Mouse (Mus musculus) kidney, adult 2 months (tissue): Measurements from ENCODE around the gene Il27ra. TPM values are rescaled to one million over a fixed set of nuclear protein-coding genes. Genes with fewer than 3 reads are reported as not detected.
A peak's percentile ranks its signal among the peaks of the same experiment; 100 is the strongest.

ENCODE experiments used
- DNase-seq: peaks from one replicate; pipeline ENCODE4 v3.0.0; 2021
- H3K27ac ChIP-seq: fragments of 200-500 bp; 2 replicates; pipeline ENCODE4 v1.5.1; 2012; ENCODE audit warnings: low read depth, low read length, control low read depth, inconsistent platforms; ENCODE audit not compliant: insufficient read depth
- H3K27me3 ChIP-seq: fragments of 200-500 bp; replicated peaks from 2 replicates; pipeline ENCODE4 v1.6.1; 2012; ENCODE audit warnings: mild to moderate bottlenecking, moderate library complexity, low read length, inconsistent platforms; ENCODE audit not compliant: control insufficient read depth, insufficient read depth
- H3K36me3 ChIP-seq: fragments of 200-500 bp; 2 replicates; pipeline ENCODE4 v1.6.1; 2012; ENCODE audit warnings: mild to moderate bottlenecking, moderate library complexity, low read length, inconsistent platforms; ENCODE audit not compliant: control insufficient read depth, insufficient read depth
- H3K4me1 ChIP-seq: fragments of 200-500 bp; 2 replicates; pipeline ENCODE4 v1.6.1; 2011; ENCODE audit warnings: low read length; ENCODE audit not compliant: control insufficient read depth, insufficient read depth
- H3K4me3 ChIP-seq: fragments of 200-500 bp; 2 replicates; pipeline ENCODE4 v1.5.1; 2011; ENCODE audit warnings: mild to moderate bottlenecking, low read depth, low read length, control low read depth; ENCODE audit not compliant: insufficient read depth
- CTCF ChIP-seq: fragments of 200-500 bp; conservative IDR thresholded peaks from 2 replicates; pipeline ENCODE4 v1.5.1; 2011; ENCODE audit warnings: low read depth, mild to moderate bottlenecking, control low read depth, low read length, moderate library complexity, mixed read lengths; ENCODE audit not compliant: insufficient read depth, insufficient read length
- POLR2A ChIP-seq: fragments of 200-500 bp; IDR thresholded peaks from one replicate; pipeline ENCODE4 v1.6.1; 2011; ENCODE audit warnings: low read depth, low read length, control low read depth
- WGBS: fragments of 180-500 bp; shearing (Covaris S2); methylation state at CpG from one replicate; pipeline ENCODE4 v1.1.7; 2018; 5-methylcytosine and 5-hydroxymethylcytosine counted together
- polyA plus RNA-seq: library from polyadenylated mRNA; depleted of rRNA; stranded (reverse); fragments of >200 nt; gene quantifications from 2 replicates; pipeline ENCODE4 v1.2.3, GENCODE M21; 2012

Gene Il27ra
- polyA plus RNA-seq, 1 experiment, result 5.6 TPM

DNA sequence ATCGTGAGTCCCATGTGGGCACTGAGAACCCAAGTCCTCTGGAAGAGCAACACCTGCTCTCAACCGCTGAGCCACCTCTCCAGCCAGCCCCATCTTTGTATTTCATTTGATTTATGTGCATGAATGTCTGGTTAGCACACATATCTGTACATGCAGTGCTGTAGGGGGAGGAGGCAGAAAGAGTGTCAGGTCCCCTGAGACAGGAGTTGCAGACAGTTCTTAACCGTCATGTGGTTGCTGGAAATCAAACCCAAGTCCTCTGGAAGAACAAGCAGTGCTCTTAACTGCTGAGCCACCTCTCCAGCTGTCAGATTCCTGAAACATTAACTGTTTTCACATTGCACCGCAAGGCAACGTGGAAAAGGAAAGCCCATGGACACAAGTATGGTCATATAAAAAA is 5.8 kb upstream of the Il27ra start:
- 74% methylated on average over 5 of the region's 5 CpGs for WGBS
- Histone ChIP-seq H3K27me3 (no peaks in the 10 kb centered on the region), H3K36me3 (no peaks in the 10 kb centered on the region), H3K4me3 (no peak overlapping the region), H3K27ac (no peak overlapping the region), H3K4me1 (no peaks in the 10 kb centered on the region)
- TF ChIP-seq CTCF, result no peak
- no peak for DNase-seq

DNA sequence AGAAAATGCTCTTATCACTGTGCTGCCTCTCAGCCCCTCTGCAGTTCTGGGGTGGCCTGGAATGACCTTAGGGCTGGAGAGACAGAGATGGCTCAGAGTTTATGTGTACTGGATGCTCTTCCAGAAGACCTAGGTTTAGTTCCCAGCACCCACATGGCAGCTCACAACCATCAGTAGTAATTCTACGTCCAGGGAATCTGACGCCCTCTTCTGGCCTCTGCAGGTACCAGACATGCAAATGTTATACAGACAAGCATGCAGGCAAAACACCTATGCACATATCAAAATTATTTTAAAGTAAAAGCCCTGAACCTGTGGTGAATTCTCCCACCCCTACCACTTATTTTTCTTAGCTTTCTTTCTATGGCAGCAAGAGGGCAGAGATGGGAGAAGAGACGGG is 4.1 kb upstream of the Il27ra start:
- no peak for TF ChIP-seq POLR2A
- no peak for TF ChIP-seq CTCF
- WGBS, result 90% methylated on average over 3 of the region's 3 CpGs
- Histone ChIP-seq H3K36me3 (no peaks in the 10 kb centered on the region), H3K4me3 (no peak overlapping the region), H3K27me3 (no peaks in the 10 kb centered on the region), H3K4me1 (no peaks in the 10 kb centered on the region), H3K27ac (no peak overlapping the region)
- DNase-seq, result no peak

DNA sequence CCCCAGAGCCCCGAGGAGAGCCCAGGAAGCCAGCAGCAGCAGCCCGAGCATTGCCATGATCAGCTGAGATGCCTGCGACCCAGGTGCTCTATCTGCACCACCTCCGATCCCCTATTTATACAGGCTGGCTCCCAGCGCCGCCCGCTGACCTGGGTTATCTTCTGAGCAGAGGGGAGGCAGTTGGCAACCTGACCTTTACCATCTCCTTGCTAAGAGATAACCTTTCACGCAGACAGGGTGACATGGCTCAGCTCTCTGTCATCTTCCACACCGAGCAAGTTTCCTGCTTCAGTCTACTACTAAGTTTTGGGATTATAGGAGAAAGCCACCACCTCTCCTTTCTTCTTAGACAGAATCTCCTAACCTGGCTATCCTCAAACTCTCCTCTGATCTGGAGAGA is 2.5 kb upstream of the Il27ra start, which contains the start of gene Rln3:
Rln3 (minus strand) TSS at position 101 of the 400 bp plus-strand sequence.
- H3K27me3 ChIP-seq, result no peaks in the 10 kb centered on the region
- H3K4me1 ChIP-seq, result no peaks in the 10 kb centered on the region
- H3K36me3 ChIP-seq, result no peaks in the 10 kb centered on the region
- TF ChIP-seq CTCF, result no peak
- TF ChIP-seq POLR2A, result no peak
- DNase-seq, result no peak
- WGBS, result 41% methylated on average over 9 of the region's 9 CpGs
- H3K27ac ChIP-seq, result no peak within 1 kb of the TSS
- H3K4me3 ChIP-seq, result no peak within 1 kb of the TSS

DNA sequence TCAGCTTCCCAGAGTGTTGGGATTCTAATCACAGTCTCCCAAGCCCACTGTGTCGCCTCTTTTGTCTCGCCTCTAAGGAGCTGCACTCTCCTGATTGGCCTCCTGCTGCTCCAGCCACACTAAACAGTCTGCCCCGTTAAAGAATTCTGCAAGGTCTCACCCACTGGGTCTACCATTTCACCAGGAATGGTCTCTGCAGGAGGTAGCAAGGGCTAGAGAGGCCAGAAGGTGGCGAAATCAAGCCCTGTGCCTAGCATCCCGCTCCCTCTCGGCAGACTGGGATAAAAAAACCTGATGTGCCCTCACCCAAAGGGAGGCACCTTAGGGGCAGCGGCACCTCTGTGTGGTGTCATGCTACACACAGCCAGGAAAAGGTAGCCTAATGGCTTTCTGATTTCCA is 1.7 kb upstream of the Il27ra start:
- H3K4me3 ChIP-seq, result no peak overlapping the region
- no peak for DNase-seq
- WGBS, result 40% methylated on average over 7 of the region's 7 CpGs
- H3K36me3 ChIP-seq, result no peaks in the 10 kb centered on the region
- TF ChIP-seq CTCF (no peak), POLR2A (no peak)
- H3K4me1 ChIP-seq, result no peaks in the 10 kb centered on the region
- no peak overlapping the region for H3K27ac ChIP-seq
- no peaks in the 10 kb centered on the region for H3K27me3 ChIP-seq

DNA sequence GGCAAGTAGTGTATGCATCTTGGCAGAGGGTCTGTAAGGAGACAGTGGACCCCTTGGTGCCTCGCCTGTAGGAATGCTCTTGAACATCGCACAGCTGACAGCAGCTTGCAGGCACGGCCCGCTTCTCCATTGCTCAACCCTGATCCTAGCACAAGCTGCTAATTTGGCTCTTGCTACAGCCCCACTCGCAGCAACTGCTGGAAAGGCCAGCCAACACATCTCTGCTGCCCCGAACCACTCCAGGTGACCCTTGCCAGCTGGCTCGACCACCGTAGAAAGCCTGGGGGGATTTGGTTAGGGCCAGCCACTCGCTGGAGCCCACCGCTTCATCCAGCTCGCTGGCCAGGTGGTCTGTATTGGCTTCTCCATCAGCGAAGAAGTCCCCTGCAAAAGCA is 556 bp upstream of the Il27ra start:
- TF ChIP-seq CTCF (no peak), POLR2A (no peak)
- Histone ChIP-seq H3K36me3 (no peaks in the 10 kb centered on the region), H3K27ac (no peak overlapping the region), H3K27me3 (no peaks in the 10 kb centered on the region), H3K4me1 (no peaks in the 10 kb centered on the region), H3K4me3 (no peak overlapping the region)
- DNase-seq, result no peak
- 55% methylated on average over 12 of the region's 12 CpGs for WGBS

GRCm38 (mm10) chr8:84039050-84039449 is 3.3 kb downstream of the Il27ra start:
- H3K4me1 ChIP-seq, result no peaks in the 10 kb centered on the region
- no peak overlapping the region for H3K27ac ChIP-seq
- no peak overlapping the region for H3K4me3 ChIP-seq
- no peaks in the 10 kb centered on the region for H3K27me3 ChIP-seq
- DNase-seq, result peak; percentile 73
- WGBS, result 4% methylated on average over 5 of the region's 5 CpGs
- H3K36me3 ChIP-seq, result no peaks in the 10 kb centered on the region
- TF ChIP-seq POLR2A (no peak), CTCF (peak; percentile 78)

GRCm38 (mm10) chr8:84038015-84038414 is 4.4 kb downstream of the Il27ra start:
- no peak overlapping the region for H3K27ac ChIP-seq
- H3K4me3 ChIP-seq, result no peak overlapping the region
- no peaks in the 10 kb centered on the region for H3K4me1 ChIP-seq
- no peak for TF ChIP-seq POLR2A
- TF ChIP-seq CTCF, result no peak
- DNase-seq, result peak; percentile 60
- H3K27me3 ChIP-seq, result no peaks in the 10 kb centered on the region
- WGBS, result 55% methylated on average over 5 of the region's 5 CpGs
- H3K36me3 ChIP-seq, result no peaks in the 10 kb centered on the region

DNA sequence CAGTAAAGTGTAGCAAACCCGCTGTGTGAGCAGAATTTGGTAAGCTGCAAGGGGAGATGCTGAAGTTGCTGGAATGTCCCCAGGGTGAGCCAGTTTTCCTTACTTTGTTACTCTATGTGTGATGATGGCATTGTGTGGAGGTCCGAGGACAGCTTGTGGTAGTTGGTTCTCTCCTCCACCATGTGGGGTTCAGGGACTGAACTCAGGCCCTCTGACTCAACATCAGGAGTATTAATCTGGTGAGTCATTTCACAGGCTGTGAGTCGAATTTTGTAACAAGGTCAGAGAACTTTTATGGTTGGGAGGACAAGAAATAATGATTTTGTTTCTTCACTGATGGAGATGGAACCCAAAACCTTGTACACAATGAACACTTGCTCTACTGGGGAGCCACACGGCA is 9.6 kb downstream of the Il27ra start:
- TF ChIP-seq POLR2A (no peak), CTCF (no peak)

More for the DNA sequence above, 9.6 kb downstream of the Il27ra start:
- no peaks in the 10 kb centered on the region for H3K4me1 ChIP-seq
- no peaks in the 10 kb centered on the region for H3K36me3 ChIP-seq
- 78% methylated on average over 4 of the region's 4 CpGs for WGBS
- H3K27ac ChIP-seq, result no peak overlapping the region
- no peak overlapping the region for H3K4me3 ChIP-seq
- H3K27me3 ChIP-seq, result no peaks in the 10 kb centered on the region
- DNase-seq, result no peak
